Mouse (Mus musculus) skeletal muscle tissue, adult 2 months (tissue): Measurements from ENCODE around the gene Npas2.
A peak's percentile ranks its signal among the peaks of the same experiment; 100 is the strongest.

Experiments
- DNase-seq: peaks from one replicate; pipeline ENCODE4 v3.0.0-alpha.2; 2012; ENCODE audit warnings: low read depth, low spot score

Npas2 gene

GRCm38 (mm10) chr1:39212982-39213381 is 19.5 kb downstream of the Npas2 start:
- no peak for DNase-seq

- DNase-seq = no peak
These were observed 24.1 kb downstream of the Npas2 start for GRCm38 (mm10) chr1:39217584-39217983.

GRCm38 (mm10) chr1:39228401-39228800 is 34.9 kb downstream of the Npas2 start:
- no peak for DNase-seq

GRCm38 (mm10) chr1:39230021-39230420 is 36.5 kb downstream of the Npas2 start:
- no peak for DNase-seq

DNA sequence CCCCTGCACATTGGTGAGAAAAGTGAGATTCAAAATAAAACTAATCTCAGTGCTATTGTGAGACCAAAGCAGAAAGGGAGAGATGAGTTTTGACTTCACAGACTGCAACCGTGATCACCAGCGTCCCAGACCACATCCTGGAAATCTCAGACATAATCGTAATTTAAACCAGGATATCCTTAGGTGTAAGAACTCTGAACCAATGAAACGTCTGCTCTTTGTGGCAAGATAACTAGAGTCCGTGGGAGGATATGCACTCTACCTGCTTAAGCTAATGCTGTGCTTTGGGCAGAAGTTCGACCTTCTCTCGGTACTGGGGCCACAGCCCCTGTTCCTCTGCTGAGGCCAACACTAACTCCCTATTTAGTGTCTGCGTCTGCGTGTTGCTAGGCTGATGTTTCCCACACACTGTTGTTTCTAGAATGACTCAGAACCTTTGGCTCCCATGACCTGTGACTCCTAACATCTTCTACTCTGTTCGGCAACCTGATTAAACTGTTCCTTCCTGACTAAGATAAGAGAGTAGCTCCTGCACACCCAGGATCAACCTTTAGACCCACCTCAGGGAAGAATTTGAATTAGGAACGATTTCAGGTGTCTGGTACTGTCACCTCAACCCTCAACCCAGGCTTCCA is 41.4 kb downstream of the Npas2 start:
- DNase-seq = no peak

GRCm38 (mm10) chr1:39237503-39238255 is 44.1 kb downstream of the Npas2 start:
- DNase-seq = no peak

GRCm38 (mm10) chr1:39240860-39241584 is 47.5 kb downstream of the Npas2 start:
- DNase-seq = no peak

DNA sequence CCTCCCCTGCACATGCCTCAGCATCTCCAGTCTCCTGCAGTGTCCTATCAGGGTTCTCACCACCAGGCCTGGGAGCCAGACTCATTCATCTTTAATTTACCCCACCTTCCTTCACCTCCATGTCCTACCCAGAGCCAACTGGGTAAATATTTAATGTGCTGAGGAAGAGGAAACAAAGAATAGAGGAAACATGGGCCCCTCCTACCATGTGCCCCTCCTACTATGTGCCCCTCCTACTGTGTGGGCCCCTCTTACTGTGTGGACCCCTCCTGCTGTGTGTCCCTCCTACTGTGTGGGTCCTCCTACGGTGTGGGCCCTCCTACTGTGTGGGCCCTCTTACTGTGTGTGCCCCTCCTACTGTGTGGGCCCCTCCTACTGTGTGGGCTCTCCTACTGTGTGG is 51.2 kb downstream of the Npas2 start:
- no peak for DNase-seq

GRCm38 (mm10) chr1:39251679-39252078 is 58.1 kb downstream of the Npas2 start:
- no peak for DNase-seq

DNA sequence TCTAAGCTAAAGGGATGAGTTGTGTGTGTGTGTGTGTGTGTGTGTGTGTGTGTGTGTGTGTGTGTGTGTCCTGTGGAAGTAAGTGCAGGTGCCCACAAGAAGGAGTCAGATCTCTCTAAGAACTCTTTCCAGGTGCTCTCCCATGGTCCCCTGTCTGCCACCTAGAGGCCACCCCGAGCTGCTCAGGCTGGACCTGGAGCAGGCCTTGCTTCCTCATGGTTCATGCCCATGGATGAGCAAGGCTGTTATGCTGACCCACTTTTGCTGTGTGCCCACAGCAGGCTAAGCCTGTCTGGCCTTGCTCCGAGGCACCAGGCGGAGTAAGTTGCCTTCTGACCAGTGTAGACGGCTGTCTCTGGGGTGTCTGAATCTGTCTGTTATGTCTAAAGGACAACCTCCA is 60.2 kb downstream of the Npas2 start:
- no peak for DNase-seq

DNA sequence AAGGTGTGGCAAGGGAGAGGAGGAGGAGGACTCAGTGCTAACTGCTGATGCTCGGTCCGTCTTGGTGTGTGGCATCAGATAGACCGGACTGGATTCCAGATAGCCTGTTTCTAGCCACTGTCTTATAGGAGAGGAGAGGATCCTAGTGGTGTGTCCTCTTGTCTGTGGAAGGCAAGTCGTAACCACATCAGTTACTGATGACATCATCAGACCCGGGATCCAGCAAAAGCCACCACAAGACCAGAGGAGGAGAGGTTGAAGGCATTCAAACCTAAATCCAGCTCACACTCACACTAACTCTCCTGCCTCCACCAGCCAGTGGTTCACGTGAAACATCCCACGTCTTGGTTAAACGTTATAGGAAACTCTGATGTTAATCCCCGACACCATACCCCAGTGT is 62.5 kb downstream of the Npas2 start:
- no peak for DNase-seq

DNA sequence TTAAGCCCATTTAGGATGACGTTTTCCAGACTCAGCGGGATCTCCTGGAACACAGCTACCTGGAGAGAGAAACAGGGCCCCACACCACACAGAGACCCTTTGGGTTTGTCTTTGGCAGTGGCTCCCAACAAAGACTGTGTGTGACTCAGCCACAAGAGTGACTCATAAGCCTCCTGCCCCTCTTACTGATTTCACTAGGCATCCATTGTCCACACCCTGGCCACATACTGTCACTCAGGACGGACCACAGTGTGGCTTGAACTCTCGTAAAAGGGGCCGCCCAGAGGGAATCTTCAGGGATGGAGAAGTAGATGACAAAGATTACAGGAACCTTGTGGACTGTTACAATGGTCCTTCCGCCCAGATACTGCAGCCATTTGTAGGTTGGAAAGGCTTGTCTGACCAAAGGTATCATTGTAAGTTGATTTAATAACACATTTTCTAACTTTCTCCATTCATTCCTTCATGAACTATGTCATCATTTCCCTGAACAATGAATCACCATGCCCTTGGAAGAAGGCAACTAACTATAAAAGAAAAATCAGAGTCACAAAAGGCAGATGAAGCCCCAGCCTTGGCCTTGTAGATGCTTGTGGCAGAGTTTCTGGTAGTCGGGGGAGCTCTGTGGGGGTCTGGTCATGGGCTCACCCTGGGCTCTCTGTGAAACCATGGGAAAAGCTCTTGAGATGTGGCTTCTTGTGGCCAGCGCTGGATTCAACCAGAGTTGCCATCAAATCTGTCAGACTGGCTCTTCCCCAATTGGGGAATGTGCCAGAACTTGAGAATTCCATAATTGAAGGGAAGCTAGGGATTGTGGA is 63.2 kb downstream of the Npas2 start:
- peak; percentile 37 for DNase-seq

GRCm38 (mm10) chr1:39257331-39257594 is 63.7 kb downstream of the Npas2 start:
- no peak for DNase-seq

- no peak for DNase-seq
These were observed 66.1 kb downstream of the Npas2 start for GRCm38 (mm10) chr1:39259668-39260067.

DNA sequence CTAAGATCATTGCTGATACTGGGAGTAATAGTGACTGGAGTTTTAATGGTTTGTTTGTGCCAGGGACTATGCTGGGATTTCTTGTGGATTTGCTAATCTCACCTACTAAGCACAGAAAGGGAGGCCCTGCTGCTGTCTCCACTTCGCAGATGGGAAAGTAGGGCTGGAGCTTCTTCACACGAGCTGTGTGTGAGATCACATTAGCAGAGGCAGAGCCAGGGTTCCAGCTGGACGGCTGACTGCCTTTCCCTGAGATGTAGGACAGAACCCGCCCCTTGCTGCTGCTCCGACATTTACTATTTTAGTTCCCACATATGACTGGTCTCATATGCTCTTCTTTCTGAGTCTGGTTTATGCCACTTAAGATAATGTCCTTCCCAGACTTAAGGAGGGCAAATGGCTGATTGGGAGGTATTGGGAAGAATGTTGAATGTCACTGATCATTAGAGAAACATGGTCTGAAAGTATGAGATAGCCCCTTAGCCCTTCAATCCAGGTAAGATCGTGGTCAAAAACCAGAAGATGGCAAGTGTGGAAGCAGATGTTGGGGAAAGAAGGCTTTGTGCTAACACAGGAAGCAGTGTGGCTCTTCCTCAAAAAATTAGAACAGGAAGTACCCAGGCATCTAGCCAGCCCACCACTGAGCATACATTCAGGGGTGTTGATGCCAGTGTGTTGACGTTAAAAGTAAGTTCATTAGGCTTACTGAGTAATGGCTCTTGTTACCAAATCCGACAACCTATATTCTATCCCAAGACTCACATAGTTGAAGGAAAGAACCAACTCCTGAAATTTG is 66.8 kb downstream of the Npas2 start:
- no peak for DNase-seq

DNA sequence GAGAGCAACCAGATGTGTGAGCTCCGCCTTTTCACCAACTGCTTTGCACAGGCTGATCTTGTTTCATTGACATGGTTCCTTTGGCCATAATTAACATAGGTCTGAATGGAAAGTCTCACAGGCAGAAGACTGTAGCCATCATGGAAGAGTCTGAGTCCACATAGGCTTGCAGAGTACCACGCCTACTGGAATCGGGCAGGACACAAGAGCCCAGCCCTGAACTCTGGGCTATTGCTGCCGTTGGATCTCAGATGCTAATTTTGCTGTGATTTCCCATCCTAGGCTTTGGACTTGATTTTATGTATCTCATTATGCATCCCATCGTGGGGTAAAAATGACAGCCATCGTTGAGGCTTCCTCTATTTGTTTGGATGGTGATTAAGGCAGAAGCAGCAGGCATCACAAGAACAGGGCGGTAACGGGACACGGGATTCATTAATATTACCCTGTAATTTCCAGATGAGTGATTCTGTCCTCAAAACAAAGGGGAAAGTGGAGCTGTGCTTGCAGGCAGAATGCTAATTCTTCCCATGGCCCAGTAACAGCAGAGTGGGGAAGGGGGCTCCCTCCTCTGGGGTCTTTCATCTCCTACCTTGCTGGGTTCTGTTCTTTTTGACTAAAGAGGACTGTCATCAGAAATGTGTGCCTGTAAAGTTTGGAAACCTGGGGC is 73.4 kb downstream of the Npas2 start:
- DNase-seq = no peak

GRCm38 (mm10) chr1:39272976-39273375 is 79.4 kb downstream of the Npas2 start:
- no peak for DNase-seq

- DNase-seq = no peak
These were observed 86.9 kb downstream of the Npas2 start for GRCm38 (mm10) chr1:39280391-39280790.

GRCm38 (mm10) chr1:39280989-39281875 is 87.7 kb downstream of the Npas2 start:
- DNase-seq = no peak

DNA sequence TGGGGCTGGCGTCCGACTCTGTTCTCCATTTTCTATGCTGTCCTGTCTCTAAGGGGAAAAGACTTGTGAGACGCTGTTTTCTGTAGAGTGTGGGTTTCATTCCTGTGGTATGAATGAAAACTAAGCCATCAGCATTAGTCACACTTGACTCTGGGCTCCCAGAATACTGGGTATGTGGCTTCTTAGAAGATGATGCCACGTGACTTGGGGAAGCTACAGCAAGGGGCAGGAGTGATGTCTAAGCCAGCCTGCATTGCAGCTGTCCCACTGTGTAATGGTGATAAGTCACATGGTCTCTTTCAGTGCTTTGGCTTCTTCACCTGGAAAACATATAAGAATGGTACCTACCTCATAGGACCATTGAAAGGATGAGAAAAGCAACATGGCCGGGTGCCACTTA is 88.4 kb downstream of the Npas2 start:
- DNase-seq = no peak
